ENCODE assay signal across 7 mouse cellular contexts in genomic region chr7:145111252-145112131, GRCm38 (mm10).
DNase-seq lines count a peak whose midpoint lies in the region; ATAC-seq and TF ChIP-seq lines count a peak whose summit lies in the region.

No protein-coding gene starts in this region.

- no peaks in the 10 kb centered on the region for H3K9me3 ChIP-seq in embryonic facial prominence, embryonic 12.5 days
- H3K9me3 ChIP-seq in limb, embryonic 13.5 days, result no peaks in the 10 kb centered on the region
- H3K9me3 ChIP-seq in midbrain, embryonic 16.5 days (replicated peaks; ENCODE audit: control insufficient read depth, low read length, poor library complexity, severe bottlenecking), result no peaks in the 10 kb centered on the region

- DNase-seq in heart, adult 9 months (ENCODE audit: low spot score in 2 of 2), result peak; percentile 92 to 94
- peak; percentile 89 for DNase-seq in kidney, adult 2 months
- DNase-seq in spleen, postnatal 4 days (ENCODE audit: low spot score in 2 of 2), result peak; percentile 47 to 74

- 23% methylated on average over 20 of the region's 20 CpGs for WGBS in embryonic facial prominence, embryonic 12.5 days
- WGBS in kidney, adult 2 months, result 30% methylated on average over 20 of the region's 20 CpGs
- WGBS in limb, embryonic 13.5 days, result 29% methylated on average over 20 of the region's 20 CpGs
- WGBS in midbrain, embryonic 16.5 days, result 54% methylated on average over 20 of the region's 20 CpGs

- TF ChIP-seq CTCF in kidney, adult 2 months (conservative IDR thresholded peaks at IDR 0.05; ENCODE audit: insufficient read depth, insufficient read length, low read depth, low read length), result no peak

- no peaks in the 10 kb centered on the region for H3K36me3 ChIP-seq in embryonic facial prominence, embryonic 12.5 days
- no peaks in the 10 kb centered on the region for H3K36me3 ChIP-seq in kidney, adult 2 months (ENCODE audit: control insufficient read depth, insufficient read depth, low read length)
- no peaks in the 10 kb centered on the region for H3K36me3 ChIP-seq in limb, embryonic 13.5 days
- H3K36me3 ChIP-seq in midbrain, embryonic 16.5 days (ENCODE audit: control insufficient read depth, insufficient read depth, low read length), result no peaks in the 10 kb centered on the region

- H3K4me1 ChIP-seq in embryonic facial prominence, embryonic 12.5 days, result peaks cover 18% of the 10 kb centered on the region
- H3K4me1 ChIP-seq in kidney, adult 2 months (ENCODE audit: control insufficient read depth, insufficient read depth, low read length), result no peaks in the 10 kb centered on the region
- H3K4me1 ChIP-seq in limb, embryonic 13.5 days, result peaks cover 31% of the 10 kb centered on the region
- no peaks in the 10 kb centered on the region for H3K4me1 ChIP-seq in midbrain, embryonic 16.5 days (ENCODE audit: control insufficient read depth, insufficient read depth, low read length)

- H3K9ac ChIP-seq in embryonic facial prominence, embryonic 12.5 days, result no peak overlapping the region
- peak overlapping the region; percentile 48 for H3K9ac ChIP-seq in limb, embryonic 13.5 days
- H3K9ac ChIP-seq in midbrain, embryonic 16.5 days (ENCODE audit: low read depth, low read length), result no peak overlapping the region

- no peak overlapping the region for H3K4me3 ChIP-seq in embryonic facial prominence, embryonic 12.5 days
- peak overlapping the region; percentile 20; the same call in 1 of the 2 replicates for H3K4me3 ChIP-seq in kidney, adult 2 months (ENCODE audit: insufficient read depth, low read depth, low read length)
- no peak overlapping the region for H3K4me3 ChIP-seq in limb, embryonic 13.5 days
- H3K4me3 ChIP-seq in midbrain, embryonic 16.5 days (ENCODE audit: low read depth, low read length), result no peak overlapping the region

- H3K4me2 ChIP-seq in embryonic facial prominence, embryonic 12.5 days (replicated peaks), result no peak overlapping the region
- H3K4me2 ChIP-seq in limb, embryonic 13.5 days (replicated peaks), result peak overlapping the region; percentile 48
- H3K4me2 ChIP-seq in midbrain, embryonic 16.5 days (ENCODE audit: low read length), result no peak overlapping the region

- H3K27me3 ChIP-seq in embryonic facial prominence, embryonic 12.5 days, result no peaks in the 10 kb centered on the region
- H3K27me3 ChIP-seq in kidney, adult 2 months (replicated peaks; ENCODE audit: control insufficient read depth, insufficient read depth, low read length), result no peaks in the 10 kb centered on the region
- H3K27me3 ChIP-seq in limb, embryonic 13.5 days, result no peaks in the 10 kb centered on the region
- no peaks in the 10 kb centered on the region for H3K27me3 ChIP-seq in midbrain, embryonic 16.5 days (ENCODE audit: control insufficient read depth, insufficient read depth, low read depth, low read length)

- peak; percentile 8 for TF ChIP-seq POLR2A in kidney, adult 2 months (IDR thresholded peaks at IDR 0.05; ENCODE audit: low read depth, low read length)

- peak overlapping the region; percentile 78 for H3K27ac ChIP-seq in embryonic facial prominence, embryonic 12.5 days
- H3K27ac ChIP-seq in kidney, adult 2 months (ENCODE audit: insufficient read depth, low read depth, low read length), result peak overlapping the region; percentile 69
- peak overlapping the region; percentile 89 for H3K27ac ChIP-seq in limb, embryonic 13.5 days
- peak overlapping the region; percentile 33; the same call in 1 of the 2 replicates for H3K27ac ChIP-seq in midbrain, embryonic 16.5 days (ENCODE audit: low read length)

- ATAC-seq in activated CD4-positive, CD25-positive, alpha-beta regulatory T cell, adult 4 months, result peak; percentile 73
- ATAC-seq in embryonic facial prominence, embryonic 12.5 days (ENCODE audit: insufficient number of reproducible peaks, insufficient read depth, low FRiP score, low TSS enrichment), result peak; percentile 30; the same call in 1 of the 2 replicates
- peak; percentile 83 for ATAC-seq in limb, embryonic 13.5 days (ENCODE audit: low FRiP score, low read depth)
- peak; percentile 45; the same call in 1 of the 2 replicates for ATAC-seq in midbrain, embryonic 16.5 days

Comparison
In these comparisons a context has a peak if more than half of its experiments do, and no peak if none do; other contexts are left out.
1. ATAC-seq: peak in every context shown above with its lines; median percentile 83 in limb, embryonic 13.5 days; 73 in activated CD4-positive, CD25-positive, alpha-beta regulatory T cell, adult 4 months; 45 in midbrain, embryonic 16.5 days; 30 in embryonic facial prominence, embryonic 12.5 days.
2. H3K27ac ChIP-seq: peak in every context shown above with its lines; median percentile 89 in limb, embryonic 13.5 days; 78 in embryonic facial prominence, embryonic 12.5 days; 69 in kidney, adult 2 months; 33 in midbrain, embryonic 16.5 days.